Mouse (Mus musculus) ES-E14 (cell line): ENCODE data around the gene Lrba. TPM values are rescaled to one million over a fixed set of nuclear protein-coding genes. Genes with fewer than 3 reads are reported as not detected.

Experiments used
- DNase-seq: peaks from one replicate; pipeline ENCODE4 v3.0.0-alpha.2; 2013; ENCODE audit warnings: low read depth, low spot score
- H3K27ac ChIP-seq: 2 replicates; pipeline ENCODE4 v1.5.1; 2012; ENCODE audit warnings: low read depth, mild to moderate bottlenecking, low read length, moderate library complexity, mixed read lengths; ENCODE audit not compliant: poor library complexity, insufficient read depth, severe bottlenecking
- H3K36me3 ChIP-seq: 2 replicates; pipeline ENCODE4 v1.6.1; 2012; ENCODE audit warnings: mild to moderate bottlenecking, low read length, moderate library complexity, mixed read lengths; ENCODE audit not compliant: control insufficient read depth, poor library complexity, insufficient read depth, severe bottlenecking
- H3K4me1 ChIP-seq, 2 experiments: fragments of 150-350 bp in 1 of 2; sonication (generic) in 1 of 2; 2 replicates each; pipeline ENCODE4 v1.6.1; 2012; ENCODE audit warnings: low read length in 2 of 2, mild to moderate bottlenecking in 1 of 2, mixed read lengths in 1 of 2; ENCODE audit not compliant: control insufficient read depth in 2 of 2, insufficient read depth in 2 of 2, poor library complexity in 1 of 2
- H3K4me3 ChIP-seq, 2 experiments: fragments of 150-350 bp in 1 of 2; sonication (generic) in 1 of 2; 2 replicates each; pipeline ENCODE4 v1.5.1; 2012; ENCODE audit warnings: low read length in 2 of 2, low read depth in 1 of 2, mild to moderate bottlenecking in 1 of 2, mixed read lengths in 1 of 2; ENCODE audit not compliant: insufficient read depth in 1 of 2, poor library complexity in 1 of 2, severe bottlenecking in 1 of 2
- H3K9ac ChIP-seq: 2 replicates; pipeline ENCODE4 v1.6.1; 2012; ENCODE audit warnings: low read depth, mild to moderate bottlenecking, low read length, mixed read lengths; ENCODE audit not compliant: poor library complexity, insufficient read depth, severe bottlenecking
- H3K9me3 ChIP-seq: fragments of 150-350 bp; sonication (generic); 2 replicates; pipeline ENCODE4 v1.6.1; 2012; ENCODE audit warnings: low read depth, mild to moderate bottlenecking, low read length; ENCODE audit not compliant: control insufficient read depth, insufficient read depth
- CHD2 ChIP-seq: IDR thresholded peaks from 2 replicates; pipeline ENCODE4 v1.6.1; 2014; ENCODE audit warnings: mild to moderate bottlenecking, low read depth, low read length, inconsistent platforms
- HCFC1 ChIP-seq: IDR thresholded peaks from 2 replicates; pipeline ENCODE4 v1.6.1; 2012; ENCODE audit warnings: low read length, inconsistent platforms, borderline replicate concordance; ENCODE audit not compliant: insufficient read depth
- MAFK ChIP-seq: IDR thresholded peaks from 2 replicates; pipeline ENCODE4 v1.6.1; 2014; ENCODE audit warnings: mild to moderate bottlenecking, low read depth, low read length, inconsistent platforms; ENCODE audit not compliant: insufficient read depth
- ZC3H11A ChIP-seq: IDR thresholded peaks from 2 replicates; pipeline ENCODE4 v1.6.1; 2012; ENCODE audit warnings: low read depth, mild to moderate bottlenecking, inconsistent platforms, low read length, borderline replicate concordance
- ZNF384 ChIP-seq: IDR thresholded peaks from 2 replicates; pipeline ENCODE4 v1.6.1; 2012; ENCODE audit warnings: low read depth, low read length, inconsistent platforms
- in situ Hi-C, 2 experiments: fragments of 600-800 bp; cut with MboI; formaldehyde crosslinking; loops; one replicate each; pipeline ENCODE4 v1.15.1; 2025; ENCODE audit warnings: low sequenced_read_pairs in 2 of 2, inconsistent platforms in 1 of 2; ENCODE audit not compliant: unreplicated experiment in 2 of 2
- total RNA-seq: library from RNA; depleted of rRNA; stranded (reverse); fragments of 300-350 nt; gene quantifications from 2 replicates; pipeline ENCODE4 v1.2.3, GENCODE M21; 2012

Lrba gene
- total RNA-seq, 1 experiment, result 14.7 TPM

GRCm38 (mm10) chr3:86538645-86539554 lies 314.4 kb downstream of the Lrba start:
- Histone ChIP-seq H3K9me3 (no peaks in the 10 kb centered on the region), H3K4me1 (peaks cover 0 to 1% of the 10 kb centered on the region in 2 experiments; a peak in 1 of 4 replicates), H3K27ac (peak overlapping the region; percentile 19; the same call in 1 of the 2 replicates), H3K36me3 (no peaks in the 10 kb centered on the region), H3K4me3 (peak overlapping the region in 1 of 2 experiments; percentile 25; a peak in 2 of 4 replicates), H3K9ac (peak overlapping the region; percentile 37; the same call in 1 of the 2 replicates)
- TF ChIP-seq ZNF384 (no peak), CHD2 (no peak), MAFK (no peak), HCFC1 (no peak), ZC3H11A (no peak)
- DNase-seq, result peak; percentile 39
- in situ Hi-C loops, result no loop called here

- H3K27ac ChIP-seq, result no peak overlapping the region
- no peaks in the 10 kb centered on the region for H3K9me3 ChIP-seq
- no peak overlapping the region for H3K9ac ChIP-seq
- no peaks in the 10 kb centered on the region for H3K36me3 ChIP-seq
- no peak overlapping the region for H3K4me3 ChIP-seq
- TF ChIP-seq MAFK (no peak), HCFC1 (no peak), CHD2 (no peak), ZC3H11A (no peak), ZNF384 (no peak)
- H3K4me1 ChIP-seq, result peaks cover 0 to 1% of the 10 kb centered on the region in 2 experiments; a peak in 1 of 4 replicates
- no peak for DNase-seq
- in situ Hi-C loops, result no loop called here
These were observed 315.2 kb downstream of the Lrba start for GRCm38 (mm10) chr3:86539555-86540168.

- Histone ChIP-seq H3K36me3 (no peaks in the 10 kb centered on the region), H3K4me1 (peaks cover 0 to 1% of the 10 kb centered on the region in 2 experiments; a peak in 1 of 4 replicates), H3K9me3 (no peaks in the 10 kb centered on the region), H3K9ac (no peak overlapping the region), H3K4me3 (no peak overlapping the region), H3K27ac (no peak overlapping the region)
- no peak for DNase-seq
- TF ChIP-seq ZNF384 (no peak), ZC3H11A (no peak), MAFK (no peak), CHD2 (no peak), HCFC1 (no peak)
- in situ Hi-C loops, result no loop called here
These were observed 316.7 kb downstream of the Lrba start for GRCm38 (mm10) chr3:86541074-86541614.

- H3K9me3 ChIP-seq, result no peaks in the 10 kb centered on the region
- H3K36me3 ChIP-seq, result no peaks in the 10 kb centered on the region
- H3K4me3 ChIP-seq, result no peak overlapping the region
- in situ Hi-C loops, result no loop called here
- no peak for TF ChIP-seq ZNF384
- TF ChIP-seq ZC3H11A, result no peak
- no peak overlapping the region for H3K9ac ChIP-seq
- no peak for DNase-seq
- peaks cover 0 to 1% of the 10 kb centered on the region in 2 experiments; a peak in 1 of 4 replicates for H3K4me1 ChIP-seq
- no peak overlapping the region for H3K27ac ChIP-seq
These were observed 317.4 kb downstream of the Lrba start for GRCm38 (mm10) chr3:86541863-86542397.
